In the genomic region with DNA sequence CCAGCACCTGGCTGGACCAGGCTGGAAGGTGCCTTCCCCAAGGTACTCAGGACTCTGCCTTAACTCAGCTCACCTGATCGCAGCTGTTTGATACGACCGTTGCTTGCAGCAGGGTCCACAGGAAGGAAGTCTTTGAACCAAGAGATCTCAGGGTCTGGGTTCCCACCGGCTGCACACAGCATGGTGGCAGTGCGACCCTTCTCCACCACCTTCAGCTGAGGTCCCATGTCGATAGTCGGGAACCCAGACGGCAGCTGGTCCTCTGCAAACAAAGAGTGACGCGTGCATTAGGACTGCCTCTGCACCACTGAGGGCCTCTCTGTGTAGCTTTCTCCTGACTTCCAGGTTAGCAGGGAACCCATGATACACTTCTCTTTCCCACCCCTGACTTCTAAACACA, we compare ENCODE assay signal across 20 mouse cellular contexts. TPM values are rescaled to one million over a fixed set of nuclear protein-coding genes. Genes with fewer than 3 reads are reported as not detected.
DNase-seq lines count a peak whose midpoint lies in the region; ATAC-seq lines count a peak whose summit lies in the region.
"Had no signal": no experiment of that assay in that cellular context is flagged by ENCODE, and none has a peak within 500 bp of the region (broad histone marks: within the 10 kb centered on the region; RNA-seq: fewer than 3 reads in every experiment).

No protein-coding gene starts in this region.

- H3K4me2 ChIP-seq in heart, embryonic 16.5 days (ENCODE audit: low read depth, low read length), result no peak overlapping the region
- no peak overlapping the region for H3K4me2 ChIP-seq in midbrain, embryonic 12.5 days (replicated peaks)
- H3K4me2 ChIP-seq in midbrain, embryonic 15.5 days, result no peak overlapping the region
- H3K4me2 ChIP-seq: embryonic facial prominence, embryonic 12.5 days; hindbrain, embryonic 15.5 days had no signal

- 77% methylated on average over 10 of the region's 10 CpGs for WGBS in heart, embryonic 16.5 days
- WGBS in midbrain, embryonic 12.5 days, result 92% methylated on average over 10 of the region's 10 CpGs
- 83% methylated on average over 10 of the region's 10 CpGs for WGBS in midbrain, embryonic 15.5 days

- peak overlapping the region; percentile 17; the same call in 1 of the 2 replicates for H3K27ac ChIP-seq in heart, embryonic 16.5 days (ENCODE audit: low read length)
- H3K27ac ChIP-seq in midbrain, embryonic 12.5 days (replicated peaks), result 0 out of 2 replicates have a peak overlapping the region, but pooled peaks have one; percentile 30
- H3K27ac ChIP-seq in midbrain, embryonic 15.5 days, result no peak overlapping the region
- H3K27ac ChIP-seq: embryonic facial prominence, embryonic 12.5 days; heart, adult 2 months; hindbrain, embryonic 15.5 days had no signal

- ATAC-seq in heart, embryonic 16.5 days (replicated peaks; ENCODE audit: extremely low read depth, insufficient read depth, low FRiP score), result no peak
- ATAC-seq in midbrain, embryonic 12.5 days (ENCODE audit: low FRiP score, low read depth), result no peak
- ATAC-seq in midbrain, embryonic 15.5 days (replicated peaks), result no peak
- ATAC-seq: lung, postnatal 0 days had no signal

- no peak overlapping the region for H3K4me3 ChIP-seq in heart, embryonic 16.5 days (ENCODE audit: low read length)
- no peak overlapping the region for H3K4me3 ChIP-seq in midbrain, embryonic 12.5 days
- no peak overlapping the region for H3K4me3 ChIP-seq in midbrain, embryonic 15.5 days
- H3K4me3 ChIP-seq: embryonic facial prominence, embryonic 12.5 days; erythroblast, embryonic 14.5 days; heart, adult 2 months; hindbrain, embryonic 15.5 days had no signal

- no peaks in the 10 kb centered on the region for H3K27me3 ChIP-seq in heart, embryonic 16.5 days (ENCODE audit: control insufficient read depth, insufficient read depth, low read length)
- no peaks in the 10 kb centered on the region for H3K27me3 ChIP-seq in midbrain, embryonic 12.5 days
- no peaks in the 10 kb centered on the region for H3K27me3 ChIP-seq in midbrain, embryonic 15.5 days (replicated peaks)
- H3K27me3 ChIP-seq: embryonic facial prominence, embryonic 12.5 days; hindbrain, embryonic 15.5 days had no signal

- H3K9ac ChIP-seq in heart, embryonic 16.5 days (ENCODE audit: low read length), result no peak overlapping the region
- H3K9ac ChIP-seq in midbrain, embryonic 12.5 days (replicated peaks), result no peak overlapping the region
- no peak overlapping the region for H3K9ac ChIP-seq in midbrain, embryonic 15.5 days
- H3K9ac ChIP-seq: embryonic facial prominence, embryonic 12.5 days; hindbrain, embryonic 15.5 days had no signal

- H3K36me3 ChIP-seq in heart, embryonic 16.5 days (ENCODE audit: control insufficient read depth, insufficient read depth), result peaks cover 5% of the 10 kb centered on the region; the same call in 1 of the 2 replicates
- H3K36me3 ChIP-seq in midbrain, embryonic 12.5 days, result peaks cover 48% of the 10 kb centered on the region
- peaks cover 13% of the 10 kb centered on the region; the same call in 1 of the 2 replicates for H3K36me3 ChIP-seq in midbrain, embryonic 15.5 days (replicated peaks)

- intact Hi-C loops in heart, postnatal 36 days (cut with DNase I), result no loop called here

- H3K4me1 ChIP-seq in heart, embryonic 16.5 days (ENCODE audit: control insufficient read depth, insufficient read depth, low read length), result peaks cover 20% of the 10 kb centered on the region
- peaks cover 35% of the 10 kb centered on the region for H3K4me1 ChIP-seq in midbrain, embryonic 12.5 days
- H3K4me1 ChIP-seq in midbrain, embryonic 15.5 days, result peaks cover 31% of the 10 kb centered on the region

- no peak for DNase-seq in heart, postnatal 36 days
- DNase-seq in naive thymus-derived CD4-positive, alpha-beta T cell, adult 2 months (ENCODE audit: low read depth), result peak; percentile 37
- DNase-seq in thymus, postnatal 14 days, result peak; percentile 74
- no peak for DNase-seq in ovary, postnatal 14 days (ENCODE audit: low spot score)
- DNase-seq in kidney, adult 11 months, result no peak
- DNase-seq: adrenal gland, adult 8-10 months; cerebellum, adult 9-10 months; gastrocnemius, postnatal 14 days; heart, adult 2 months; liver; right cerebral cortex, postnatal 14 days; spleen, adult 18-20 months had no signal

- no peaks in the 10 kb centered on the region for H3K9me3 ChIP-seq in heart, embryonic 16.5 days (replicated peaks; ENCODE audit: control insufficient read depth, low read length)
- no peaks in the 10 kb centered on the region for H3K9me3 ChIP-seq in midbrain, embryonic 12.5 days
- no peaks in the 10 kb centered on the region for H3K9me3 ChIP-seq in midbrain, embryonic 15.5 days
- H3K9me3 ChIP-seq: embryonic facial prominence, embryonic 12.5 days; hindbrain, embryonic 15.5 days had no signal

RNA-seq across cellular contexts. Expression of gene Ptprf, which starts 33.8 kb away (rescaled TPM):
- 22.9 and 27.7 TPM in 2 replicates for polyA plus RNA-seq in heart, embryonic 16.5 days (2015; fragmentation: Nextera tagmentation; extraction: Ambion mirVana)
- total RNA-seq in heart, postnatal 36 days (2021), result 1 to 10 TPM; 7.5 to 9.2 TPM
- polyA plus RNA-seq in midbrain, embryonic 12.5 days (2016; fragmentation: Nextera tagmentation; extraction: Ambion mirVana), result 113 and 123 TPM in 2 replicates
- polyA plus RNA-seq in midbrain, embryonic 15.5 days (2015; fragmentation: Nextera tagmentation; extraction: Ambion mirVana), result 93.9 and 94.2 TPM in 2 replicates
- total RNA-seq: monocyte, adult 5-6 weeks had no signal

Comparison
In these comparisons a context has a peak if more than half of its experiments do, and no peak if none do; other contexts are left out.
1. DNase-seq: peak in naive thymus-derived CD4-positive, alpha-beta T cell, adult 2 months (single experiment) and thymus, postnatal 14 days (single experiment); none in heart, postnatal 36 days (0 of 2), ovary, postnatal 14 days (single experiment) and kidney, adult 11 months (single experiment).